Mouse (Mus musculus): Measurements from ENCODE around the gene Rapgef1.
A peak's percentile ranks its signal among the peaks of the same experiment; 100 is the strongest.

DNA sequence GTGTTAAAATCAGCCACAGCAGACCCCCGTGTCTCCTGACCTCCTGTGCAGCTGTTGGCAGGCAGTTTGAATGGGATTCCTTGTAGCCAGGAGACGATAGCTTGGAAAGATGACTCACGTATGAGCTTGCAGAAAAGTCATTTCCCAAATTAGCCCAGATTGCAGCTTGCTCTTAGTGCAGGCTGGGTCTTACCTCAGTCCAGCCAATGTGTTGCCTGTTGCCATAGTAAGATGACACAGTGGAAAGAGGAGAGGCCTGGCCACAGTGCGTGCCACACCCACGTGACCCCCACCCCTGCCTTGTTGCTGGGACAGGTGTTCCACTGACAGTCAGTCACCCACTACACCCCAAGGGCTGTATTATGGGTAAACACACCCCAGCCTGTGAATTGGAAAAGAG lies 5.2 kb downstream of the Rapgef1 start:
- no peak for TF ChIP-seq NRF1 (IDR thresholded peaks at IDR 0.05; ENCODE audit: low read depth, low read length)
- no peak for TF ChIP-seq EP300 (IDR thresholded peaks at IDR 0.05; ENCODE audit: low read length)
- TF ChIP-seq ELF1 (IDR thresholded peaks at IDR 0.05; ENCODE audit: low read depth, low read length) = no peak
- TF ChIP-seq BHLHE40 (IDR thresholded peaks at IDR 0.05; ENCODE audit: low read depth, low read length) = peak; percentile 96
- TF ChIP-seq POLR2AphosphoS2 (IDR thresholded peaks at IDR 0.05; ENCODE audit: low read depth, low read length) = no peak
- TF ChIP-seq ZKSCAN1 (IDR thresholded peaks at IDR 0.05; ENCODE audit: borderline replicate concordance, low read depth, low read length) = no peak
- TF ChIP-seq POLR2A (IDR thresholded peaks at IDR 0.05; ENCODE audit: low read depth, low read length) = no peak; the same call in 1 of the 2 replicates
- no peak; the same call in none of the 2 replicates for TF ChIP-seq MAX (IDR thresholded peaks at IDR 0.05; ENCODE audit: low read length)
- no peak for TF ChIP-seq PAX5 (IDR thresholded peaks at IDR 0.05; ENCODE audit: low read length)
- no peak for TF ChIP-seq CTCF (conservative IDR thresholded peaks at IDR 0.05 in 1 of 2, IDR thresholded peaks at IDR 0.05 in 1 of 2; ENCODE audit: low read depth in 2 of 2, low read length in 2 of 2)
- no peak for TF ChIP-seq KAT2A (IDR thresholded peaks at IDR 0.05; ENCODE audit: insufficient replicate concordance, low read length)
- no peak for TF ChIP-seq RCOR1 (conservative IDR thresholded peaks at IDR 0.05; ENCODE audit: low read depth, low read length)
- TF ChIP-seq USF2 (conservative IDR thresholded peaks at IDR 0.05; ENCODE audit: low read depth, low read length) = peak; percentile 84

Data from CH12.LX (cell line).